In genomic region chr9:121704646-121705625, GRCm38 (mm10) we compare ENCODE assay signal across 8 mouse cellular contexts. TPM values are rescaled to one million over a fixed set of nuclear protein-coding genes. Genes with fewer than 3 reads are reported as not detected.
DNase-seq lines count a peak whose midpoint lies in the region; ATAC-seq and TF ChIP-seq lines count a peak whose summit lies in the region.

Gene Sec22c, minus strand, starts transcription at chr9:121705490.

- no peak for TF ChIP-seq CTCF in Patski (IDR thresholded peaks at IDR 0.05)

- 2% methylated on average over 69 of the region's 69 CpGs for WGBS in hindbrain, embryonic 14.5 days

- peak; percentile 89 for ATAC-seq in Patski
- ATAC-seq in hindbrain, embryonic 14.5 days (ENCODE audit: low FRiP score), result peak; percentile 97

- DNase-seq in Patski (ENCODE audit: low read depth, low spot score), result peak; percentile 64
- DNase-seq in cerebellum, postnatal 14 days, result peak; percentile 83 to 86
- DNase-seq in frontal cortex, postnatal 25 days (ENCODE audit: low spot score in 2 of 2), result peak; percentile 78 to 79
- peak; percentile 88 for DNase-seq in hindbrain, embryonic 14.5 days (ENCODE audit: low spot score)
- peak; percentile 88 to 90 for DNase-seq in layer of hippocampus, postnatal 36 days
- peak; percentile 95 for DNase-seq in lung, postnatal 36 days
- DNase-seq in retina, postnatal 1 day, result peak; percentile 96
- peak; percentile 83 to 91 for DNase-seq in urinary bladder, adult 18-20 months (ENCODE audit: low spot score in 2 of 2)

- H3K27ac ChIP-seq in hindbrain, embryonic 14.5 days, result peak within 1 kb of the TSS; percentile 77

- peak within 1 kb of the TSS; percentile 94 for H3K4me2 ChIP-seq in hindbrain, embryonic 14.5 days (replicated peaks)

- peak within 1 kb of the TSS; percentile 79 for H3K9ac ChIP-seq in hindbrain, embryonic 14.5 days

- H3K4me1 ChIP-seq in hindbrain, embryonic 14.5 days (replicated peaks; ENCODE audit: control insufficient read depth, insufficient read depth, low read length), result peaks cover 16% of the 10 kb centered on the region

- H3K36me3 ChIP-seq in hindbrain, embryonic 14.5 days (replicated peaks; ENCODE audit: control insufficient read depth, insufficient read depth), result no peaks in the 10 kb centered on the region

- POLR2A ChIA-PET in Patski (lab: Charles Lee), result interaction anchor here (0.9 to 2.0 kb wide), 2 partner anchors 15 to 54 kb away, joined by 3 to 5 read pairs; partner anchors contain the start of genes Nktr and Zfp651

- CTCF ChIA-PET in Patski (lab: Charles Lee), result interaction anchor here (0.9 kb wide), 1 partner anchor 10 kb away, joined by 3 read pairs; no protein-coding TSS in a partner anchor

- in situ Hi-C loops in Patski (cut with MboI; ENCODE audit: low pct_unique_long_range_greater_than_20kb), result no loop called here

- H3K9me3 ChIP-seq in hindbrain, embryonic 14.5 days (ENCODE audit: control insufficient read depth, low read length), result no peaks in the 10 kb centered on the region

- peak within 1 kb of the TSS; percentile 81 for H3K4me3 ChIP-seq in hindbrain, embryonic 14.5 days (replicated peaks; ENCODE audit: low read length)

- no peaks in the 10 kb centered on the region for H3K27me3 ChIP-seq in Patski
- H3K27me3 ChIP-seq in hindbrain, embryonic 14.5 days (ENCODE audit: control insufficient read depth, insufficient read depth, low read length), result no peaks in the 10 kb centered on the region

RNA-seq across cellular contexts. Expression of gene Sec22c, which starts in this region (rescaled TPM):
- polyA plus RNA-seq in Patski (2021), result 12.7 TPM
- polyA plus RNA-seq in hindbrain, embryonic 14.5 days (2014; fragmentation: Nextera tagmentation; extraction: Ambion mirVana), result 21.6 and 26.5 TPM in 2 replicates
- total RNA-seq in layer of hippocampus, postnatal 36 days (2021), result 10 to 100 TPM; 31.7 to 31.8 TPM

Comparison
In these comparisons a context has a peak if more than half of its experiments do, and no peak if none do; other contexts are left out.
1. Peak in every context shown above with its lines: DNase-seq, ATAC-seq, H3K4me3 ChIP-seq and H3K27ac ChIP-seq.